Mouse (Mus musculus): ENCODE results near the gene Megf11. TPM values are rescaled to one million over a fixed set of nuclear protein-coding genes. Genes with fewer than 3 reads are reported as not detected.

Megf11 gene
- polyA plus RNA-seq, 1 experiment from 2014 or later, result 1.2 TPM

Small RNAs within 50 kb of the gene (microRNA-seq; reads per million reads assigned to microRNA genes)
- gene Gm47308, result not detected

Other genes starting within 250 kb of the Megf11 start
- 19.8 and 21.4 TPM in 2 replicates for gene Zwilch, start 212.5 kb upstream of the Megf11 start, polyA plus RNA-seq (2015; fragmentation: Nextera tagmentation; extraction: Ambion mirVana)
- gene Rpl4, start 212.3 kb upstream of the Megf11 start, polyA plus RNA-seq (2015; fragmentation: Nextera tagmentation; extraction: Ambion mirVana), result 1,181 and 1,204 TPM in 2 replicates
- 31.1 and 32.8 TPM in 2 replicates for gene Snapc5, start 206.4 kb upstream of the Megf11 start, polyA plus RNA-seq (2015; fragmentation: Nextera tagmentation; extraction: Ambion mirVana)
- 3.2 and 5.0 TPM in 2 replicates for gene Uchl4, start 150.4 kb upstream of the Megf11 start, polyA plus RNA-seq (2015; fragmentation: Nextera tagmentation; extraction: Ambion mirVana)
- 85.5 and 88.6 TPM in 2 replicates for gene Map2k1, start 132.0 kb upstream of the Megf11 start, polyA plus RNA-seq (2015; fragmentation: Nextera tagmentation; extraction: Ambion mirVana)
- 182 and 194 TPM in 2 replicates for gene Tipin, start 104.0 kb upstream of the Megf11 start, polyA plus RNA-seq (2015; fragmentation: Nextera tagmentation; extraction: Ambion mirVana)
- 17.9 and 20.4 TPM in 2 replicates for gene Dis3l, start 44.3 kb upstream of the Megf11 start, polyA plus RNA-seq (2015; fragmentation: Nextera tagmentation; extraction: Ambion mirVana)